Mouse (Mus musculus) thymus, postnatal 36 days (tissue): ENCODE results near the gene Ikzf2.

ENCODE experiments used
- DNase-seq, 2 experiments: peaks; one replicate each; pipeline ENCODE4 v3.0.0; 2022; ENCODE audit warnings: mixed read lengths in 2 of 2

Gene Ikzf2

DNA sequence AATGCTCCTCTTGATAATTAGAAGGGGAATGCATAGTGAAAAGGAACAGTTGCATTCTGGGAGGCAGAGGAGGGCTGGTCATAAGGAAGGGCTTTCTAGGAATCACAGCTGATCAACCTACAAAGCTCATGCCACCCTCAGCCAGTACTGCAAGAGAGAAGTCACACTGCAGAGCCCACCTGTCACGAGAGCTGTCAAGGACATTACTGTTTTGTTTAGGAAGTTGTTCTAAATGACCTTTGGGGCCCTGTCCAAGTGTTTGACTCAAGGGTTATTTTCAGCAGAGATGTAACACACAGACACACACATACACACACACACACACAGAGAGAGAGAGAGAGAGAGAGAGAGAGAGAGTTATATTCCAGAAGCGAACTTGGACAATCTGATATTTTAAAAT lies 27.3 kb downstream of the Ikzf2 start:
- no peak for DNase-seq

DNA sequence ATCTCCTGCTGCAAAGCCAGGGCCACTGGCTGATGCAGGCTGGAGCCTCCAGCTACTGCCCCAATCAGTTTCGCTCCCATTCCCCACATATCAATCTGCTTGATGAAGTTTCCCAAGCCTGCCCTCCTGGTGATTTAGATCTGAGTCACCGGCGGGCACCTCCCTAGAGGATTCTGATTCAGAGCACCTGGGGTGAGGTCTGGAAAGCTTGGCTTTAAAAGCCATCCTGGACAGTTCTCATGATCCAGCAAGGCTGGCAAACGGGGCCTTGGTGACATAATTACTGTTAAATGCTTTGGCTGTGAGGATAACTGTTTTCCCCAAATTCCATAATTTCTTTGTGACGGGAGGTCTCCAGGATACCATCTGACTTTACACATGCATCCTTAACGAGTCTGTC lies 29.0 kb downstream of the Ikzf2 start:
- DNase-seq = no peak

DNA sequence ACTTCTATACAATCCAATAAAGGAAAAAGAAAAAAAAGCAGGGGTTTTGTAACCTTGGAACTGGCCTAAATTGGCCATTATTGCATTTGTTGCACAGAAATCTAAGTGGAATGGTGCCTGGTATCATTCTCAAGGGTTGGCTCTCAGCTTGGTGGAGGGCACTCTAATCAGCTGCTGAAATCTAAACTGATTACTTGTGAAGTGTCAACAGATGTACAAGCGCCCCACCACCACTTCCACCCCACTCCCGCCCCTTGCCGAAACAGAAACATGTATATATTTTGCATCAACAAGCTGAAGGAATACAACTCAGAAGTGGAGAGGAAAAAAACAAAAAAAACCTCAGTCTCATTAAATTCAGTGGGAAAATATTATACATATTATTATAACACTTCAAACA lies 29.6 kb downstream of the Ikzf2 start:
- DNase-seq = peak; percentile 35 to 51

DNA sequence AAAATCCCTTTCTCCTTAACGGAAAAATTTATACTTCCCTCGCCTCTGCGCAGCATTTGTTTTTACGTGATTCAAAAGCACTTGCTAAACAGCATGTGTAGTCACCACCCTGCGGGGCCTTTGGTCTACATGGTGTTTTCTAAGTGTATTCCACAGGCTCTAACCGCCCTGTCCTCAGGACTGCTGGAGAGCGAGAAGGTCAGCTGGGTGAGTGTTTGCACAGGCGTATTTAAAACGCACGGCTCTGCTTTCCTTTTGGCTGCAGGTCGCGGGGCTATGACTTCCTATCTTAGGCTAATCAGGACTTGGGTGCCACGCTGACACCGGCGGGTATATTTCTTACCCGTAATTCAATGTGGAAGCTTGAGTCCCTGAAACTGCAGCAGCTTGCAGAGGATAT lies 30.1 kb downstream of the Ikzf2 start:
- peak; percentile 23 to 28 for DNase-seq

DNA sequence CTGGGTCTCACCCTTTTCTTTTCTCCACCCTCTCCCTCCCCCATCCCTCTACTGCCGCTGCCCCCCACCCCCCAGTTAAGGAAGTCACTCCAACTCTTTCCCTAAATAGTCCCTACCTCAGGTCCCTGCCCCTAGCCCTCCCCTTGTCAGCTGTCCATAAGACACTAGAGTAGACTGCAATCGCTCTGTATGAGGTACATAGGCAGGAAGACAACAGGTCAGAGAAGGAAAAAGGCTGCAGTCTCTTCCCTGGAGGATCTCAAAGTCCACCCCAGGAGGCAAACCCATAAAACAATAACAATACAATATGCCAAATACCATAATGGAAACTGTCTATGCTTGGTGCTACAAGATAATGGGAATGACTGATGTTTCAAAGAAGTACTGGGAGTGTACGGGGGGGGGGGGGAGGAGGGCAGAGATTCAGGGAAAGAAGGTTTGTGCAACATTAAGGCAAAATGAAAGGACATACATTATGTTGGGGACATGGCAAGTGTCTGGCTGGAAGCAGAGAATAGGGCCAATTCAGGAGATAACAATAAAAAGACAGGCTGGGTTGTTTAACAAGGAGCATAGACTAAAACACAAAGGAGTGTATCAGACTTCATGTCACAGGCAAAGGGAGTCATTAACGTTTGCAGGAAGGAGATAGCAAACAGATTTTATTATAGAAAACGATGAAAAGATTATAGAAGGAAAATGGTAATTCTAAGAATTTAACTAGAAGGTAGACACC lies 30.8 kb downstream of the Ikzf2 start:
- DNase-seq = no peak

DNA sequence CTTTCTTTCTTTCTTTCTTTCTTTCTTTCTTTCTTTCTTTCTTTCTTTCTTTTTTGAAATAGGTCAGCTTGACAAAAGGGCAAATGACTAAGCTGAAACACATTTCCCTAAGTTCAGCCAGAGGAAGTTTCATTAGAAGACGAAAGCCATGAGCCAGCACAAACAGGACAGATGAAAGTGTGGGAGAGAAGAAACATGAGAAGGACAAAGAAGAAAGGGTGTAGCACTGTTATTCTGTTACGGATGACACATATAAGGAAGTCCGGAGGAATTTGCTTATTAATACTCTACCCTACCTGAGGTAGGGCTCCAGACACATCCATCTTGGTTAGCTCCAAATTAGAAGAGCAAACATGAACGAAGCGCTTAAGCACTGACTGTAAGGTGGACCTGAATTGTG lies 31.7 kb downstream of the Ikzf2 start:
- no peak for DNase-seq

DNA sequence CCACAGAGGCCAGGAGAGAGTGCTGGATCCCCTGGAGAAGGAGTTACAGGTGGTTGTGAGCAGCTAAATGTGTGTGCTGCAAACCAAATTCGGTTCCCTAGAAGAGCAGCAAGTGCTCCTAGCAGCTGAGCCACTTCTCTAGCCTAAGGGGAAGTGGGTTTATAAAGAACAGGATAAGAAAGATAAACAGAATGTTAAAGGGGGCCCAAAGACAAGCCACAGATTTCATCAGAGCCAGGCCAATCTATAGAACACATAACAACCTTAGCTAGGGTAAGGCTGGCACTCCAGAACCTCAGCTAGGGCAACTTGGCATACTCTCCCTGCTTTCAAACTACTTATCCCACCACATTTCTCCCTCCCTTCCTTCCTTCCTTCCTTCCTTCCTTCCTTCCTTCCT lies 32.1 kb downstream of the Ikzf2 start:
- no peak for DNase-seq

DNA sequence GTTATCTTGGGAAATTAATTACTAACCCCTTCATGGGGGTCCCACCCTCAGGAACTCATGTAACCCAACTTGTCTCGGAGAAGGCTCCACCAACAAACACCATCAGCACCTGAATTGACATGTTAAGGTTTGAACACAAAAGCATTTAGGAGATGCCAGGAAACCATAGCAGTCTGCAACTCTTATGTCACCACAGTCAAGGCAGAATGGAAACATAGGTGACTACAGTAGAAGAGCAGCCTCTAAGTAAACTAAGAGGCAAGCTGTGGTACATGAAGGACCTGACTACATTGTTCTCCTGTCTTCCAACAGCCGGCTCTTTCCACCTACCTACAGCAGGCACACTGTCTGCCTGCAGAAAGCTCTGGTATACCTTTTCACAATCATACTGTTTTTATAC lies 33.6 kb downstream of the Ikzf2 start:
- DNase-seq = no peak

DNA sequence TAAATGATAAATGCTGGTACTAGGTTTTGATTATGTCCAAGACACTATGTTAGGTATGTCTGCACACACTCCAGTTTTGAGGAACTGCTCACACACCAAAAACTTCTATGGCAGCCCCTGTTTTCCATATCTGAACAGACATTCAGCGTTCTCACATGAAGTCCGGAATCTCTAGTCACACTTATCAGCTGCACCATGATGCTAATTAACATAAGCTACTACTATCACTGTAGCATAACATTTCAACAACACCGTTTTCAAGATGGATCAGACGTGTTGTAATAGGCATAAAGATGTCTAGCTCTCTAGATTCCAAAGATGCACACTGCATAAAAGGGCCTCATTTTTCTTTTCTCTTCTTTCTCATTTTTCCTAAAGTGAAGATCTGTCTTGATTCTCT lies 43.9 kb downstream of the Ikzf2 start:
- DNase-seq = no peak

DNA sequence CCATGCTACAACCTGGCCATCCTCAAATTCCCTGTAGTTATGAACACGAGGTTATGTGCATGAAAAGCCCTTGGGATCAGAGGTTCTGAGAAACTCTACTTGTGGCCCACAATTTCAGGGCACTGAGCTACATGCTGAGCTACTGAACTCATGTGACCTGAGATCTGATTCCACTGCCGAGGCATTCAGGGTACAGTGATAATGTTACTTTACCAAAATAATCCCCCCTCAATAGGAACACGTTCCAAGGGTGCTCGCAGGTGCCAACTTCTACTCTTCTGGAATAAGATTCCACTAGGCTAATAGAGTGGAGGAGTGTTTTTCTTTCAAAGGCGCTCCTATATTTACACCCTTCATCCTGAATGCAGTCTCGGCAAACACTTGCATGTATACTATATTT lies 45.1 kb downstream of the Ikzf2 start:
- no peak for DNase-seq

DNA sequence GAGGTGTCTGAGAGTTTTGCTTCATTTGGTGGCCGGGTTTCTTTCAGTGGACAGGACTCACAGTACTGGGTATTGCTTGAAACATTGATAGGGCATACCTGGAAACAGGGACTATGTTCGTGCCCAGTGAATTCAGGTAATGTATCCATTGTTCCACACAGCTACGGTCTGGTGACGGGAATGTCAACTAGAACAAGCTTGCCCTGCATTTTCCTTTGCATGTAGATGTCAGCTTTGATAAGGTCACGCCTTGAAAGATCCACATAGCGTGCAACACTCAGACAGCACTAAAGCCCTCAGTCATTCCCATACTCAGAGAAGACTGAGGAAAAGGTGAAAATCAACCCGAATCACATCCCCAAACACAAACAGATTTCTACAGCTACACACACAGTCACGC lies 48.7 kb downstream of the Ikzf2 start:
- DNase-seq = no peak

DNA sequence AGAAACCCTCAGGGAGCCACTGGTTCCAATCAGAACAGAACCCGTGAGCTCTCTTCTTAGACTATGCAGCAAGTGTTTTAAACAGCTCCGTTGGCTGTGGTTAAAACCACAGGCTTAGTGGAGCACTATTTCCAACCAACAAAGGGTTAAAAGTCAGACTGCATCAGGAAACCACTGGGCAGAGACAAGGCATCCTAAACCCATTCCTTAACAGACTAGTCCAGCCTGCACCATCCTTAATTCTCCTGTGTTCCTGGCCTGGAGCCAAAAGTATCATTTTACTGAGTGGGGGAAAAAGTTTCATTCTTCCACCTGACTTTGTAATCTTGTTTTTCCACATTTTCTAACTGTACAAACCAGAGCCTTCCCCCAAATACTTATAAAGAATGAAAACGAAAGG lies 49.1 kb downstream of the Ikzf2 start:
- no peak for DNase-seq

DNA sequence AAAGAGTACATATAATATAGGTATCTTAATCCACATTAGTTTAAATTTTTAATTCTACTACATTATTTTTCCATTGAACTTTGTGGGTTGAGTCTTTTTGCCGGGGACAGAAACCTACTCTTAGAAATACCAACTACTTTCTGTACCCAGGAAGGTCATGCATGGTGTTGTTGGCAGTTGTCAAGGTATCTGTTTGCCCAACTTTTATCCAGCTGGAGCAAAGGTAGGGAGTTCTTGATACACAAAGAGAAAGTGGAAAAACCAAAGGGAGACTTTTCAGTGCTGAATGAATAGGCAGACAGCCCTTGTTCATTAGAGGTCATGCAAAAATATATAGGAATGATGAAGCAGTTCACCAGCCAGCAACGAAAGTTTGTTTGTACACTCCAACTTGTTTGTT lies 52.8 kb downstream of the Ikzf2 start:
- DNase-seq = no peak

DNA sequence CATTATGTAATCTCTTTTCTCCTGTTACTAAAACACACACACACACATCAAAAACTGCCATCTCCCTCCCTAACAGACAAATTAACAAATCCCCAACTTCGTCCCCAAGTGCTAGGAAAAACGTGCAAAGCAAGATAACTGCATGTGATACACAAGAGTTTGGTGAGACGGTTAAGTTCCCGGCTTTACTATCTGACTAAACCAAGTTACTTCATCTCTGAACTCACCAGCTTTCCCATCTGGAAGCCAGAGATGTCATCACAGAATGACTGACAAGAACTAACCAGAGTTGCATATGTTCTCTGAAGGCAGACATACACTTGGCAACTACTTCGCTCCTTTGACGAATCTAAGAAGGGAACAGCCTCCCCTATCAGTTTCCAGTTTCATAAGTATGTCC lies 56.5 kb downstream of the Ikzf2 start:
- DNase-seq = no peak

DNA sequence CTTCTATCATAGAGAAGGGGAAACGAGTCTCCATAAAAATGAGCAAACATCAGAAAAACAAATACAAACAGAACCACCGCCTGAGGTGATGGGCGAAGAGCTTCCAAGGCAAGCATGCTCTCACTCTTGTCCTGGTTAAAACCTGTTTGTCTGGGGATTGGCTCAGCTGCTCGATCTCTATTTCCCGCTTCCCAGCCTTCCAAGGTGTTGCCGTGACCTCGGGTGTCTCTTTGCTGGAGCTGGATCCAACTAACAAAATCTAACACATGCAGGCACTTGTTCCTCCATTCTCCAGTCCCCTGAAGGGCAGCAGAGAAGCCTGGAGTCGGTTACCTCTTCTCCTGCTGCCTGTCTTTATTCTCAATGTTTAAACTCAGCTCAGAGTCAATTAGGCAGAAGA lies 57.5 kb downstream of the Ikzf2 start:
- DNase-seq = no peak

DNA sequence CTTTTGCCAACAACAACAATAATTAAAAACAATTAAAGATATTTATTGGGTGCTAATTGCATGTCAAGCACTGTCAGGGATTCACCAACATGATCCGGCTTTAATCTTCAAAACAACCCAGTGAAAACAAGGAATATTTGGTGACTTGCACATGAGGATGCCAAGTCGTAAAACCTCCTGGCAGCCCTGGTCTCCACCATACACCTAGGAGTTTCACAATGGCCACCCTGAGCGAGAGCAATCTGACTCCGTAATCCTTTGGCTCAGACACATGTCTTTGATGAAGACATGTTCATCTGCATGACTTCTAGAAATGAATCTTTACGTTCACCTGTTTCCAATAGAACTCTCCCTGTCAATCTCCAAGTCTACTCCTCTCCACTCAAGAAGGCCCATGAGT lies 75.0 kb downstream of the Ikzf2 start:
- DNase-seq = no peak

DNA sequence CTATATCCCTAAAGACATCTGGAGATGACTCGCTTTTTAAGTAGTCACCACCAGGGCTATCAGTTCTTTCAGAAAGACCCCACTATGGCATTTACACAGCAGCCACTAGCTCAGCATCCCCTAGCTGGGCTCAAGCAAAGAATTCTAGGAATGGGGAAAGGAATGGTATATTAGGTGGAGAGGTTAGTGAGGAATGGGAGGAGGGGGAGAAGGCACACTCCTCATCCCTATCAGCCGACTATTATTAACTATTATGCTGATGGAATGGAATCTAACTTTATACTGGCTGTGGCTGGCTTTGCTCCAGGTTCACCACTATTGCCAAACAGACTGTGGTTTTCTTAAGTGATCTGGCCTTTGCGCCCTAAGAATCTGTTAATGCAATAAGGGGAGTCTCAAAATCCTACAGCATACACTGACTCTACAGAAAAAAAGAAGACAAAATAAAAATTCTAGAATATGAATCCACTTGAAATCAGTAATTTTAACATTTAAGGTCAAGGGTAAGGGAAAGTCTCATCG lies 75.8 kb downstream of the Ikzf2 start:
- no peak for DNase-seq

DNA sequence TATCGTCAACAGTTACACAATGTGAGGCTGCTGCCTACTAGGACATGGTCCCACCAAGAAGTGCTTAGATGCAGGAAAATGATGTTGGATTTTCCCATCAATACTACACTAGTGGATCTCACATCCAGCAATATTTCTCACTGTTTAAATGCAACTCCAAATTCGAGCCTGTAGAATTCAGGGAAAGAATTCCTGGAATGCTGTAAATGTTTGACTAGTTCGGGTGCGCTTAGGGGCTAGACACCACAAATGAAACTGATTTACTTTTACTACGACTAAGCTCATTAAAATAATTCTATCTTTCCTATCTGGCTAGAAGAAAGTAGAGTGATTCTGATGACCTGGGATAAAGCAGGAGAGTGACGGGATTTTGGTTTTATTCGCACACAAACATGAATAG lies 76.3 kb downstream of the Ikzf2 start:
- DNase-seq = no peak

DNA sequence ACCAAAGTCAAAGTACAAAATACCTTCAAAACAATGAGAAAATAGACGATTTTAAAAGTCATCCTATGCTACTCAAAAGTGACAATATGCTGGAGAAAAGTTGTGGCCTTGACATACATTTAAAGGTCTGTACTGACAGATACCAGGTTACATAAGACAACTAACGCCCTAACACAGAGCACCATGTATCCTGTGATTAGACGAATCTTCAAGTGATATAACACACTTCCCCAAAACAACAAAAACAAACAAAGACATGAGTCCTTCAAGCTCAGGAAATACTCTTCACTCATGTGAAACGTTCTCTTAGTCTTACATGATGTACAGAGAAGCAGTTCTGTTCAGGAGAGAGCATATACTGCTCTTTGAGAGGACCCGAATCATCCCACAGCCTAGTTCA lies 78.2 kb downstream of the Ikzf2 start:
- DNase-seq = no peak

DNA sequence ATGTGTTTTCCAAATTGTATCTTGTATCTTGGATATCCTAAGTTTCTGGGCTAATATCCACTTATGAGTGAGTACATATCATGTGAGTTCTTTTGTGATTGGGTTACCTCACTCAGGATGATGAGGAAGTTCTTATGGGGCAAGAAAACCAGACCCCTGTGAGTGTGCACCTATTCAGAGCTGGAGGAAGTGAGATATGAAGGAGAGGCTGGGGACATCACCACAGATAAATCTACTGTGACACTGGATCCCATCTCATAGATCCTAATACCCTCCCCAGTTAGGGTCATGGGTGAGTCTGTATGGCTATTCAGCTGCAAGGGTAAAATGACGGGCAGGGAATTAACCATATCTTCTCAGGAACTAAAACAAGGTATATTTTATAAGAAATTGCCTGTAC lies 80.2 kb downstream of the Ikzf2 start:
- DNase-seq = no peak

DNA sequence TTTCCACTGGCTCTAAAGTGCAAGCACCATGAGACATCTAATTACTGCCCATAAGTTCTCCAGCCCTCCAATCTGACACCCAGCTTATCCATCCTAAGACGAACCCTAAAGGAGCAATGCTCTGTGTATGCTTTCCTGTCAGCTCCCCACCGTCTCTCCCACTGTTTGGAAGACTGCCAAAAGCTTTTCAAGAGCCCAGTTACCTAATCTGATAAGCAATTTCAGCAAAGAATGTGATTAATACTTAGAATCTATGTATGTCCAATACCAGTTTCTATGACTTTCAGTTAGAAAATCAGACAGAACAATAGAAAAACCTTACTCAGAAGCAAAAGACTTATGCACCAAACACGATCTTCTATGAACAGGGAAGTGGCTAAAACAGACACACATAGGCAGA lies 82.8 kb downstream of the Ikzf2 start:
- no peak for DNase-seq

DNA sequence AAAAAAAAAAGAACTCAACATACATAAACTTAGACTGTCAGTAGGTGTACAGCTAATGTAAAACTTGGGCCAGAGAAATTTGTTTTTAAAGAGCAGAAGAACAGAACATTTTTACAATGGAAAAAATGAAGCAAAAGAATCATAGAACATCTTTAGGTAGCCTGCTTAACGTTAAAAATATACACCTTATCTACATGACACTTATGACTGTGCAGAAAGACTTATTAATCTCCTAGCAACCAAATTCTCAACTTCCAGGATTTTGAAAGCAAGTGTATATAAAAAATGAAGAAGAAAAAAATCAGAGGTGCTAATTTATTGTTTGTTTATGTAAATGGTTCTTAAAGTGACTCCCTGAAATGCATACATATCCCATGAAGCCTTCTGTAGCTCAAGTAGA lies 86.1 kb downstream of the Ikzf2 start:
- no peak for DNase-seq

DNA sequence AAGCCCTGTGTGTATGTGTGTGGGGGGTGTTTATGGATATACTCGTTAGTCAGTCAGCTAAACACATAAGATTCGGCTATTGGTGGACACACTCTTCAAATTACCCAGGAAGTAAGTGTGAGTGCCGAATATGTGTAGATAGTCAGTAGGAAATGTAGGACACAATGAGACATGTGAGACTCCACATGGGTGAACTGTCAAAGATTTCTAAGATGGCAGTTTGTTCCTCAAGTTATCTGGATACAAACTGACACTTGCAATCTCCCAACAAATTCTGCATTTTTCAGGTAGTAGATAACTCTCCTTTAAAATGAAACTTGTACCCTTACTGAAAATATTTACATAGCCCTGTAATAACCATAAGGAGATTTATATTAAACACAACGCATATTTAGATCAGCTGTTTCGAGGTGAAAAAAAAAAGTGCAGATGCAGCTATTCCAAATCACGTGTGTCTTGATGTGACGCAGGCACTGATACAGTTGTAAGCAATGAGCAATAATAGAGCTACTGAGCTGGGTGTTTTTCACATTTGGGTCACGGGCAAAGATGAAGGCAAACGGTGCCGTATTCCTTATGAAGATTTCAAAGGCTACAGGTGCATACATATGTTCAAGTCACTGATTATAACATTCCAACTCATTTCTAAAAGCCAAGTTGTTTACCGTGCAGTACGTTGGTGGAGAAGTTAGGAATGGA lies 87.8 kb downstream of the Ikzf2 start:
- no peak for DNase-seq

DNA sequence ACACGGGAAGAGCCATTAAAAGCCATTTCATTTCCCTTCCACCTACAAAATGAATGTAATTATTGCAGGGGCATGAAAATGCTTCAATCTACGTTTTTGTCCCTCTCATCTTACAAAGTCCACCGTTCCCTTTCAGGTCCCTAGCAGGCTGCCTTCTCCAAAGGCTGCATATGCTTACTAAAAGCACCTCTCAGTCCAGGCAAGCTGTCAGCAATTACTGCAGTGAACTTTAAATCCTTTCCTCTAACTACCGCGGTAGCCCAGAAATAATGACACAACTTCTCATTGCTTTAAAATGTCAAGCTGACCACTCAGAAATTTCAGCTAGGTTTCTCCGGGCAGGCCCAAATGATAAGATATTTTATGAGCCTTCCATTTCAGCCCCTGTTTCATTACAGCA lies 95.2 kb downstream of the Ikzf2 start:
- DNase-seq = no peak

DNA sequence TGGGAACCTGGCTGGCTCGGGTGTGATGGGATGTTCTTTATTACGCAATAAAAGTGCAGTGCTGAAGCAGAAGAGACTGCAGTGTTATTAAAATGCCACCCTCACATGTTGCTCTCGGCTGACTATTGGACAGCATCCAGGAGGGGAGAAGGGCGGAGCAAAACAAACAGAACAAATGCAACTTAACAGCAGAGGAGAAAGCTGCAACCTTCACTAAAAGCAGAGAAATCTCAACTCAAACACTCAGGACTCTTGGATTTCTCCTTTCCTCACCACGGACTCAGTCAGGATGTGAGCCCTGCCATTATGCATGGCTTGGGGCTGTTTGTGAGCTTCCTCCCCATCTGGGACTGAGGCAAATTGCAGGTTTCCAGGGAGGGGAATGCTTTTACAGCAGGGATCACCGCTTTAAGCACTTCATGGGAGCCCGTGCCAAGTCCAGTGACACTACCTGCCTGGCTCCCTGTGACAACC lies 95.7 kb downstream of the Ikzf2 start:
- DNase-seq = no peak
